Mouse (Mus musculus): ENCODE data around the gene Fgf8. TPM values are rescaled to one million over a fixed set of nuclear protein-coding genes. Genes with fewer than 3 reads are reported as not detected.

The Fgf8 gene
- not detected in 2 replicates for polyA plus RNA-seq (2016; fragmentation: Nextera tagmentation; extraction: Ambion mirVana)

DNA sequence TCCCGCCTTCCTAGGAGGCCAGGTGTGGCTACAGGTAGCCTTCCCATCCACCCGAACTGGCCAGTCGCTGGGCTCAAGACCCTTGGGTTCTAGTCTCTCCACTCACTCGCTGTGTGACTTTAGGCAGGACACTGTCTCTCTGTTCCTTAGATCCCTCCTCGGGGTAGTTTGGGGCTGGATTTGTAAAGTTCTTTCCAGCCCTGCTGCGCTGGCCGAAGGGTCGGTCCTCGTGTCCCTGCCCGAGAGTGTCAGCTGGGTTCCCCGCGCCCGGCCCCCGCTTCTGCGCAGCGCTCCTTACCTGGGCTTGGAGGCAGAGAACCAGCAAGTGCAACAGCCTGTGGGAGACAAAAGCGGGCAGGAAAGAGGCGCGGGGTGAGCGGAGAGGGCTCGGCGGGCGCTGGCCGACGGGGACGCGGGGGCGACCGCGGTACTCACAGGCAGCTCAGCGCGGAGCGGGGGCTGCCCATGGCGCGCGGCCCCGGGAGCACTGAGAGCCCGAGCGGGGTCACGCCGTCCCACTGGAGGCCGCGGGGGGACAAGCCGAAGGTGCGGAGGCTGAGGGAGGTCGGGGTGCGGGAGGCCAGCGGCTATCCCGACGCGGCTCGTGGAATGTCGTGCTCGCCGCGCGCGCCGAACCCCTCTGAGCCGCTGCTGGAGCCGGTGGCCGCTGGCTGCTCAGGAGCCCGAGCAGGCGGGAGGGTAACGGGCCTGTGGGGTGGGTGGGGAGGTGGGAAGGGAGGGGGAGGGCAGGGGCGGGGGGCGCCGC, at the start of gene Fgf8:
Gene Fgf8 (minus strand): TSS at position 698 of the 766 bp plus-strand sequence.
- H3K4me3 ChIP-seq = peak within 1 kb of the TSS; percentile 46
- H3K9me3 ChIP-seq (replicated peaks) = no peaks in the 10 kb centered on the region
- H3K36me3 ChIP-seq = peaks cover 6% of the 10 kb centered on the region
- no peak within 1 kb of the TSS for H3K9ac ChIP-seq
- no peak within 1 kb of the TSS for H3K27ac ChIP-seq
- peaks cover 46% of the 10 kb centered on the region for H3K4me1 ChIP-seq
- peaks cover 98% of the 10 kb centered on the region for H3K27me3 ChIP-seq (replicated peaks)
- 1% methylated on average over 59 of the region's 68 CpGs for WGBS (ENCODE audit: insufficient replicate concordance)
- no peak for ATAC-seq
- H3K4me2 ChIP-seq = peak within 1 kb of the TSS; percentile 68

GRCm38 (mm10) chr19:45792404-45792803, 49.7 kb upstream of the Fgf8 start:
- H3K4me3 ChIP-seq = no peak overlapping the region
- H3K4me2 ChIP-seq = no peak overlapping the region
- H3K36me3 ChIP-seq = no peaks in the 10 kb centered on the region
- no peak for ATAC-seq
- no peak overlapping the region for H3K27ac ChIP-seq
- H3K4me1 ChIP-seq = peaks cover 46% of the 10 kb centered on the region
- 85% methylated on average over 6 of the region's 6 CpGs for WGBS (ENCODE audit: insufficient replicate concordance)
- 0 out of 2 replicates have a peak, but pooled peaks cover 9% of the 10 kb centered on the region for H3K27me3 ChIP-seq (replicated peaks)
- no peaks in the 10 kb centered on the region for H3K9me3 ChIP-seq (replicated peaks)
- no peak overlapping the region for H3K9ac ChIP-seq

DNA sequence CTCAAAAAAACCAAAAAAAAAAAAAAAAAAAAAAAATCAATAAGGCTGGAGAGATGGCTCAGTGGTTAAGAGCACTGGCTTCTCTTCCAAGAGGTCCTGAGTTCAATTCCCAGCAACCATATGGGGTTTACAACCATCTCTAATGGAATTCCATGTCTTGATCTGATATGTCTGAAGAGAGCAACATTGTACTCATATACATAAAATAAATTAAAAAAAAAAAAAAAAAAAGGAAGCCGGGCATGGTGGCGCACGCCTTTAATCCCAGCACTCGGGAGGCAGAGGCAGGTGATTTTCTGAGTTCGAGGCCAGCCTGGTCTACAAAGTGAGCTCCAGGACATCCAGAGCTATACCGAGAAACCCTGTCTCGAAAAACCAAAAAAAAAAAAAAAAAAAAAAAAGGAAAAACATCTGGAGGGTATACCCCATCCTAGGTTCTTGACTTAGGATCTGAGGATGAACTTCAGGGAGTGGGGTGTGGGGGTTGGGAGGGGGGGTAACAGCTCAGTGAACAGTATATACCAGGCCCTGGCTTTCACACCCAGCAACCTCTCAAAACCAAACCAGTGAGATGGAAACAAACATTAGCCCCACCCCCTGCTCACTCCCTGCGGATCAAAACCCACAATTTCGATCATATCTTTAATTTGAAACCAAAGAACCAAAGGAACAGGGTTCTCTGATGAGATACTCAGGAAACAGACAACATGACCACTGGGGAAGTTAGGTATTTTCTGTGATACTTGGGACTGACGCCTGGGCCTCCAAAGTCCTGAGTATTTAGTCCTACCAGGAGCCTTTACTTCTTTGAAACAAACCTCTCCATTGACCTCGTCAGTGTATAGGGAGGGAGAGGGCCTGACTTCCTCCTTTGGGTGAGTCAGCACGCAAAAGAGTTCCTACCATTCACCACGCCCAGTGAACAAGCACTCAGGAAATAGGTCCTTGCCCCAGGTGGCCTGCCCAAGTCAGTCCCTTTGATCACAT, 47.5 kb upstream of the Fgf8 start:
- Histone ChIP-seq H3K9ac (peak overlapping the region; percentile 15; the same call in 1 of the 2 replicates), H3K27me3 (replicated peaks) (0 out of 2 replicates have a peak, but pooled peaks cover 9% of the 10 kb centered on the region), H3K4me3 (peak overlapping the region; percentile 3; the same call in 1 of the 2 replicates), H3K4me2 (peak overlapping the region; percentile 50), H3K9me3 (replicated peaks) (no peaks in the 10 kb centered on the region), H3K27ac (peak overlapping the region; percentile 91), H3K36me3 (no peaks in the 10 kb centered on the region), H3K4me1 (peaks cover 38% of the 10 kb centered on the region)
- ATAC-seq = peak; percentile 97
- 56% methylated on average over 13 of the region's 13 CpGs for WGBS (ENCODE audit: insufficient replicate concordance)

DNA sequence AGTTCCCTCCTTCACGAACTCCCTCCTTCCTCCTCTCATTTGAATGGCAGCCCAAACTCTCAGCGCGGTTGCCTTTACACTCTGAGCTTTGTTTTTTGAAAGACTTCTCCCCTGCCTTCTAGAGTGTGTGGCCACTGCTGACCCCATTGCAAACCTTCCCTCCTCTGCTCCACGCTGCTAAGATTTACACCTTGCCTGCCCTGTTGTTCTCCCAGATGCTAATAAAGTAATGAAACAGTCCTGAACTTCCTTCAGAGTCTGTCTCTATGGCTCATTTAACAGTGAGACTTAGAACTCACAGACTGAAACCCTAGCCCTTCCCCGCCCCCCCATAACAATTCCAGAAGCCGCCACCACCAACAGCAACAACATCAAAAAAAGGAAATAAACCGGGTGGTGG, 46.6 kb upstream of the Fgf8 start:
- H3K27ac ChIP-seq = peak overlapping the region; percentile 49; the same call in 1 of the 2 replicates
- H3K4me2 ChIP-seq = no peak overlapping the region
- H3K9me3 ChIP-seq (replicated peaks) = no peaks in the 10 kb centered on the region
- no peak overlapping the region for H3K9ac ChIP-seq
- 0 out of 2 replicates have a peak, but pooled peaks cover 9% of the 10 kb centered on the region for H3K27me3 ChIP-seq (replicated peaks)
- ATAC-seq = no peak
- 83% methylated on average over 7 of the region's 7 CpGs for WGBS (ENCODE audit: insufficient replicate concordance)
- H3K4me1 ChIP-seq = peaks cover 39% of the 10 kb centered on the region
- no peak overlapping the region for H3K4me3 ChIP-seq
- no peaks in the 10 kb centered on the region for H3K36me3 ChIP-seq

- 52% methylated on average over 4 of the region's 4 CpGs for WGBS (ENCODE audit: insufficient replicate concordance)
- Histone ChIP-seq H3K27ac (no peak overlapping the region), H3K36me3 (no peaks in the 10 kb centered on the region), H3K4me1 (peaks cover 45% of the 10 kb centered on the region), H3K4me2 (no peak overlapping the region), H3K9me3 (replicated peaks) (no peaks in the 10 kb centered on the region), H3K9ac (no peak overlapping the region), H3K27me3 (replicated peaks) (0 out of 2 replicates have a peak, but pooled peaks cover 3% of the 10 kb centered on the region), H3K4me3 (no peak overlapping the region)
- ATAC-seq = no peak
Observed at GRCm38 (mm10) chr19:45788337-45788736, 45.6 kb upstream of the Fgf8 start.

DNA sequence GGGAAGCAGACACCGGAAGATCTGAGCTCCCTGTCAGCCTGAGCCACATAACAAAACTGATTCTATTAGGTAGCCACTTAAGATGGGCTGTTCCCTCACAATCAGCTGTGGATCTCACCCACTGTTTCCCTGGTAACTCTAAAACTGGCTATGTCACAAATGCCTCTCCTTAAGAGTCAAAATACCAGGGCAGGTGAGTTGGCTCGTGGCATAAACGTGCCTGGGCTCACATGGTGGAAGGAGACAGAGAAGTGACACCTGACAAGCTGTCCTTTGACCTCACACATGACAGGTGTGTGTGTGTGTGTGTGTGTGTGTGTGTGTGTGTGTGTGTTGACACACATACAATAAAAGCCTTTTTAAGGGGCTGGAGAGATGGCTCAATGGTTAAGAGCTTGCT, 44.7 kb upstream of the Fgf8 start:
- Histone ChIP-seq H3K27ac (no peak overlapping the region), H3K36me3 (no peaks in the 10 kb centered on the region), H3K4me2 (no peak overlapping the region), H3K9ac (no peak overlapping the region), H3K27me3 (replicated peaks) (no peaks in the 10 kb centered on the region), H3K4me3 (no peak overlapping the region), H3K4me1 (peaks cover 45% of the 10 kb centered on the region), H3K9me3 (replicated peaks) (no peaks in the 10 kb centered on the region)
- WGBS (ENCODE audit: insufficient replicate concordance) = 74% methylated on average over 3 of the region's 3 CpGs
- no peak for ATAC-seq

- ATAC-seq = no peak
- Histone ChIP-seq H3K4me3 (no peak overlapping the region), H3K4me1 (peaks cover 55% of the 10 kb centered on the region), H3K4me2 (no peak overlapping the region), H3K36me3 (peaks cover 11% of the 10 kb centered on the region), H3K9ac (peak overlapping the region; percentile 36; the same call in 1 of the 2 replicates), H3K27ac (no peak overlapping the region), H3K27me3 (replicated peaks) (no peaks in the 10 kb centered on the region), H3K9me3 (replicated peaks) (no peaks in the 10 kb centered on the region)
- WGBS (ENCODE audit: insufficient replicate concordance) = 68% methylated on average over 3 of the region's 3 CpGs
Observed at GRCm38 (mm10) chr19:45785470-45785869, 42.8 kb upstream of the Fgf8 start.

GRCm38 (mm10) chr19:45783933-45784576, 41.3 kb upstream of the Fgf8 start:
- no peak; the same call in 1 of the 2 replicates for ATAC-seq
- H3K9ac ChIP-seq = peak overlapping the region; percentile 98

GRCm38 (mm10) chr19:45783181-45783932, 40.6 kb upstream of the Fgf8 start, which contains the start of gene Mgea5:
Mgea5 (minus strand) TSS chr19:45783837.
- WGBS (ENCODE audit: insufficient replicate concordance) = 1% methylated on average over 69 of the region's 71 CpGs
- no peaks in the 10 kb centered on the region for H3K27me3 ChIP-seq (replicated peaks)
- peak; percentile 94 for ATAC-seq
- H3K36me3 ChIP-seq = peaks cover 32% of the 10 kb centered on the region
- H3K27ac ChIP-seq = peak within 1 kb of the TSS; percentile 99
- H3K4me3 ChIP-seq = peak within 1 kb of the TSS; percentile 99
- peak within 1 kb of the TSS; percentile 79 for H3K4me2 ChIP-seq
- H3K9ac ChIP-seq = peak within 1 kb of the TSS; percentile 98
- no peaks in the 10 kb centered on the region for H3K9me3 ChIP-seq (replicated peaks)
- H3K4me1 ChIP-seq = peaks cover 47% of the 10 kb centered on the region

More at GRCm38 (mm10) chr19:45783933-45784576, 41.3 kb upstream of the Fgf8 start:
- WGBS (ENCODE audit: insufficient replicate concordance) = 37% methylated on average over 17 of the region's 17 CpGs
- Histone ChIP-seq H3K9me3 (replicated peaks) (no peaks in the 10 kb centered on the region), H3K27ac (peak overlapping the region; percentile 99), H3K4me2 (peak overlapping the region; percentile 79), H3K4me1 (peaks cover 52% of the 10 kb centered on the region), H3K36me3 (peaks cover 25% of the 10 kb centered on the region), H3K27me3 (replicated peaks) (no peaks in the 10 kb centered on the region), H3K4me3 (peak overlapping the region; percentile 99)

- Histone ChIP-seq H3K27me3 (replicated peaks) (no peaks in the 10 kb centered on the region), H3K9me3 (replicated peaks) (no peaks in the 10 kb centered on the region), H3K4me2 (peak overlapping the region; percentile 79), H3K27ac (peak overlapping the region; percentile 99), H3K4me3 (peak overlapping the region; percentile 99), H3K4me1 (peaks cover 45% of the 10 kb centered on the region), H3K9ac (peak overlapping the region; percentile 98), H3K36me3 (peaks cover 41% of the 10 kb centered on the region)
- WGBS (ENCODE audit: insufficient replicate concordance) = 1% methylated on average over 36 of the region's 36 CpGs
- peak; percentile 53 for ATAC-seq
Observed at GRCm38 (mm10) chr19:45782315-45783001, 39.7 kb upstream of the Fgf8 start.

Measured in liver, embryonic 12.5 days (tissue).